Mouse (Mus musculus) hindbrain, embryonic 15.5 days (tissue): ENCODE results near the gene H2afj. TPM values are rescaled to one million over a fixed set of nuclear protein-coding genes. Genes with fewer than 3 reads are reported as not detected.

Experiments used
- ATAC-seq: fragments of 200-750 bp; cut with Nextera tagmentation; 2 replicates; pipeline ENCODE4 v1.8.0; 2017; ENCODE audit warnings: low read depth, moderate number of reproducible peaks, moderate TSS enrichment; ENCODE audit not compliant: low FRiP score
- H3K27ac ChIP-seq: fragments of 300-500 bp; sonication (generic); replicated peaks from 2 replicates; pipeline ENCODE4 v1.5.1; 2015; ENCODE audit warnings: mild to moderate bottlenecking, inconsistent platforms
- H3K27me3 ChIP-seq: fragments of 300-500 bp; sonication (generic); 2 replicates; pipeline ENCODE4 v1.6.1; 2015; ENCODE audit warnings: control low read depth, inconsistent platforms
- H3K36me3 ChIP-seq: fragments of 300-500 bp; sonication (generic); 2 replicates; pipeline ENCODE4 v1.6.1; 2015; ENCODE audit warnings: control low read depth, inconsistent platforms
- H3K4me1 ChIP-seq: fragments of 300-500 bp; sonication (generic); replicated peaks from 2 replicates; pipeline ENCODE4 v1.6.1; 2015; ENCODE audit warnings: control low read depth, inconsistent platforms
- H3K4me2 ChIP-seq: fragments of 300-500 bp; sonication (generic); 2 replicates; pipeline ENCODE4 v1.6.1; 2015; ENCODE audit warnings: moderate library complexity, mild to moderate bottlenecking, inconsistent platforms
- H3K4me3 ChIP-seq: fragments of 300-500 bp; sonication (generic); 2 replicates; pipeline ENCODE4 v1.5.1; 2015; ENCODE audit warnings: mild to moderate bottlenecking, inconsistent platforms
- H3K9ac ChIP-seq: fragments of 300-500 bp; sonication (generic); 2 replicates; pipeline ENCODE4 v1.6.1; 2015; ENCODE audit warnings: inconsistent platforms
- H3K9me3 ChIP-seq: fragments of 300-500 bp; sonication (generic); 2 replicates; pipeline ENCODE4 v1.6.1; 2016; ENCODE audit warnings: control low read depth, inconsistent platforms
- WGBS: fragments of 180-500 bp; shearing (Covaris S2); methylation state at CpG from one replicate; pipeline ENCODE4 v1.1.7; 2015; 5-methylcytosine and 5-hydroxymethylcytosine counted together
- polyA plus RNA-seq: library from polyadenylated mRNA; unstranded; fragments of >200 nt; fragmentation: Nextera tagmentation; extraction: Ambion mirVana; gene quantifications from 2 replicates; pipeline ENCODE4 v1.2.1, GENCODE M21; 2015

Gene H2afj
- polyA plus RNA-seq, 1 experiment from 2014 or later = 109 TPM

DNA sequence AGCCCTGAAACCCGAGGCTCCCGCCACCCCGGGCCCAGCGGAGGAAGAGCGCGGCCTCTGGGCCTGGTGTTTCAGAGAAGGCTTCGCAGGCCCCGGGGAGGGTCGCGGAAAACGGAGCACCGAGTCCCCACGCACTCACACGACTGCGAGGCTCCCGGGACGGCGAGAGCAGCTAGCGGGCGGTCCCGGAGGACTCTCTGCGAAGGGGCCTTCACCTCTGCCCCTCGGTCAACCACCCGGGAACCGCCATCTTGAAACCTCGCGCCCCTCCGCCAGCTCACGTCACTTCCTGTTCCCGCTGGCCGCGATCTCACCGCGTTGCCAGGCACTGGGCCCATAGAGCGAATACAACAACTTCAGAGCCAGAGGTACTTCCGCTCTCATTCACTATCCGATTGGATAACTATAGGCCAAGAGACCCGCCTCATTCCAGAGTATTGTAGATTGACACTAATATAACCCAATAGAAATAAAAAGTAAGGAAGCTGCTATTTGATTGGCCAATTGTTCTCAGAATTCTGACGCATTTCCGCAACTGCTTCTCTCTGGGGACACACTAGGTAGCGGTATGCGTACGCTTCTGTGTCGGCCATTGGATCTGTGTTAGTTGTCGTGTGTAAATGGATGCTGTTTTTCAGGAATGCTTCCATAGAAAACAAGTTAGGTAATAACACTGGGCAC, 20.0 kb downstream of the H2afj start, which contains the start of gene Wbp11:
TSS of gene Wbp11 (minus strand) at position 353 of the 681 bp plus-strand sequence.
- ATAC-seq = peak; percentile 100
- Histone ChIP-seq H3K4me2 (peak within 1 kb of the TSS; percentile 73), H3K9me3 (no peaks in the 10 kb centered on the region), H3K9ac (peak within 1 kb of the TSS; percentile 98), H3K4me1 (peaks cover 15% of the 10 kb centered on the region), H3K36me3 (peaks cover 20% of the 10 kb centered on the region), H3K4me3 (peak within 1 kb of the TSS; percentile 93), H3K27me3 (peaks cover 10% of the 10 kb centered on the region; the same call in 1 of the 2 replicates), H3K27ac (peak within 1 kb of the TSS; percentile 96)
- under 1% methylated on average over 45 of the region's 45 CpGs for WGBS

GRCm38 (mm10) chr6:136828681-136829080, 20.6 kb downstream of the H2afj start:
- Histone ChIP-seq H3K36me3 (peaks cover 18% of the 10 kb centered on the region), H3K4me3 (peak overlapping the region; percentile 93), H3K27me3 (peaks cover 10% of the 10 kb centered on the region; the same call in 1 of the 2 replicates), H3K27ac (peak overlapping the region; percentile 96), H3K9me3 (no peaks in the 10 kb centered on the region), H3K4me2 (peak overlapping the region; percentile 69), H3K4me1 (peaks cover 15% of the 10 kb centered on the region), H3K9ac (peak overlapping the region; percentile 60)
- WGBS = 38% methylated on average over 4 of the region's 4 CpGs
- no peak for ATAC-seq

GRCm38 (mm10) chr6:136831712-136832111, 23.7 kb downstream of the H2afj start:
- H3K4me3 ChIP-seq = no peak overlapping the region
- ATAC-seq = no peak
- 81% methylated on average over 5 of the region's 5 CpGs for WGBS
- H3K9me3 ChIP-seq = no peaks in the 10 kb centered on the region
- H3K27me3 ChIP-seq = peaks cover 10% of the 10 kb centered on the region; the same call in 1 of the 2 replicates
- no peak overlapping the region for H3K4me2 ChIP-seq
- peaks cover 12% of the 10 kb centered on the region for H3K4me1 ChIP-seq
- no peak overlapping the region for H3K27ac ChIP-seq
- H3K36me3 ChIP-seq = no peaks in the 10 kb centered on the region
- no peak overlapping the region for H3K9ac ChIP-seq

DNA sequence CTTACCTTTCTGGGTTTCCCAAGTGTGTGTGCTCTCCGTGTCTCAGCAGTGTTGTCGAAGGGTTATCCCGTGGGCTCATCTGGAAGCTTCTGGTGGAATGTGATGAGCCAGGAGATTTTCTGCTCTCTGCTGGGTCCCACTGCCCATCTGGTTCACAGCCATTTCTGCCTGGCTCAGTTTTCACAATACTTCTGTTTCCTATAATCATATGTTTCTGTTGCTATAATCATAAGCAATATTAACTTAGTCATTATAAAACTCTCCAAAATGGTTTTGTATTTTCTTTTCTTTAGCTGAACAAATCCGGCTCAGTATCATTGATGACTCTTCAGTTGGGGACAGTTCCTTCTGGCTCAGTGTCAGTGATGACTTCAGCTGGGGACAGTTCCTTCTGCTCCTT, 27.3 kb downstream of the H2afj start, which contains the start of gene Smco3:
TSS of gene Smco3 (minus strand) at position 101 of the 400 bp plus-strand sequence.
- no peaks in the 10 kb centered on the region for H3K4me1 ChIP-seq
- H3K9ac ChIP-seq = no peak within 1 kb of the TSS
- H3K9me3 ChIP-seq = no peaks in the 10 kb centered on the region
- ATAC-seq = no peak
- 0 out of 2 replicates have a peak within 1 kb of the TSS, but pooled peaks have one; percentile 7 for H3K4me3 ChIP-seq
- WGBS = 64% methylated on average over 4 of the region's 4 CpGs
- no peak within 1 kb of the TSS for H3K27ac ChIP-seq
- peak within 1 kb of the TSS; percentile 9 for H3K4me2 ChIP-seq
- H3K36me3 ChIP-seq = no peaks in the 10 kb centered on the region
- peaks cover 10% of the 10 kb centered on the region; the same call in 1 of the 2 replicates for H3K27me3 ChIP-seq

DNA sequence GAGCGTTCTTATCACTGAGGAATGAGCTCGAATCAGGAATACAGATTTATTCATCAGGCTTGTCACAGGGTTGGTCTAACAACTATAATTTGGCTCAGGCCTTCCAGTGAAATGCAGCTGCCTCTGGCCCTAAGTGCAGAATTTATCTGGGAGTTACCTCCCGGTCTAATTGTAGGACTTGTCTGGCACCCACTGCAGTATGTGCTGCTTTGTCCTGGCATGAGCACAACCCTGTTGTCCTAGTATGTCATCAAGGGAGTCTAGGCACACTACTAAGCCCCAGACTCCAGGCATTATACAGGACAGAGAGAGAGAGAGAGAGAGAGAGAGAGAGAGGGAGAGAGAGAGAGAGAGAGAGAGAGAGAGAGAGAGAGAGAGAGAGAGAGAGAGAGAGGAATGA, 29.3 kb downstream of the H2afj start:
- H3K27ac ChIP-seq = no peak overlapping the region
- H3K9ac ChIP-seq = no peak overlapping the region
- no peak overlapping the region for H3K4me3 ChIP-seq
- H3K9me3 ChIP-seq = no peaks in the 10 kb centered on the region
- no peaks in the 10 kb centered on the region for H3K4me1 ChIP-seq
- no peak for ATAC-seq
- no peaks in the 10 kb centered on the region for H3K27me3 ChIP-seq
- WGBS = 87% methylated on average over 3 of the region's 3 CpGs
- no peak overlapping the region for H3K4me2 ChIP-seq
- no peaks in the 10 kb centered on the region for H3K36me3 ChIP-seq

DNA sequence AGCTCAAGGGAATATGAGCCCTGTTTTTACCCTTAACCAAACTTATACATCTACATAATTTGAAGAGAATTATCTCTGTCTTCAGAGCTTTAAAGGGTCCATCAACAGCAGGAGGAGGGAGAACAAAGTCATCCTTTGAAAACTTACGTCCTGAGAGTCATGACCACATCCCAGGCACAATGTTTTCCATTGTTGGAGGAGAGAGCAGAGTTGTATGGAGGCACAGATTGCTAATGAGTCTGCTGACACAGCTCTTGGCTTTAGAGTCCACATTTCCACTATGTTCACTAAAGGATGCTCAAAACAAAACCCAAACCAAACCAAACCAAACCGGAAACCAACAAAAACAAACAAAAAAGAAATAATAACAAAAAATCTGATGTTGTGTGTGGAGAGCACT, 36.9 kb downstream of the H2afj start:
- H3K36me3 ChIP-seq = no peaks in the 10 kb centered on the region
- no peak for ATAC-seq
- H3K27me3 ChIP-seq = no peaks in the 10 kb centered on the region
- H3K4me2 ChIP-seq = no peak overlapping the region
- 56% methylated on average over 2 of the region's 2 CpGs for WGBS
- no peaks in the 10 kb centered on the region for H3K4me1 ChIP-seq
- no peak overlapping the region for H3K9ac ChIP-seq
- no peak overlapping the region for H3K4me3 ChIP-seq
- H3K27ac ChIP-seq = no peak overlapping the region
- H3K9me3 ChIP-seq = no peaks in the 10 kb centered on the region

DNA sequence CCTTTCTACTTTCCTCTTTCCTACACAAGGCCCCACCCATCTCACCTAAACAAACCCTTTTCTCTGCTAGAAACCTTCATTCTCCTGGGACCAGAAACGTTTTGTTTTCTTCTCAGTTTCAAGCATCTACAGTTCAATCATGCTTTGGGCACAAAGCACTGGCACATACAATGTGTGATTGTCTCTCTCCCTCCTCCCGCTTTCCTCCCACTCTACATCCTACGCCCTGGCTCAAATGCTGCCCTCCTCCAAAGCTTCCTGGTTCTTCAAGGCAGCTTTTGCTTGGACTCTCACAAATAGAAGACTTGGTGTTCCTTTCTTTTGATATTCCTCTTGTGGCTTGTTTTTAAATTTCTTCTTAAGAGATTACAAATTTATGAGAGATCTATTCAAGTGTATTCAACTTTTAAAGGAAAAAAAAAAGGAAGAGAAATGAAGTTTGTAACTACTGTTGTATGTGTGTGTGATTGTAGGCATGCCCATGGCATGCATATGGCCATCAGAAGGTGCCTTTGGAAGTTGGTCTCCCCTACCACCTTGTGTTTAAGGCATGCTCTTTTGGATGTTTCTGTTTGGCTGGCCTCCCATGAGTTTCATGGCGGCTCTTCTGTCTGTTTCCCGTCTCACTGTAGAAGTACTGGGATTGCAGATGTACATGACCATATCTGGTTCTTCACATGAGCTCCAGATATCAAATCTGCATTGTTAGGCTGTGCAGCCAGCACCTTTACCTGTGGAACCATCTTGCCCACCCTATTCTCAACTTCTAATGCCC, 37.8 kb downstream of the H2afj start:
- 68% methylated on average over 5 of the region's 5 CpGs for WGBS
- no peak overlapping the region for H3K9ac ChIP-seq
- ATAC-seq = no peak
- no peak overlapping the region for H3K4me2 ChIP-seq
- H3K4me1 ChIP-seq = no peaks in the 10 kb centered on the region
- no peaks in the 10 kb centered on the region for H3K27me3 ChIP-seq
- H3K36me3 ChIP-seq = no peaks in the 10 kb centered on the region
- no peak overlapping the region for H3K27ac ChIP-seq
- H3K9me3 ChIP-seq = no peaks in the 10 kb centered on the region
- H3K4me3 ChIP-seq = no peak overlapping the region

GRCm38 (mm10) chr6:136847267-136847666, 39.2 kb downstream of the H2afj start:
- Histone ChIP-seq H3K9me3 (no peaks in the 10 kb centered on the region), H3K27me3 (no peaks in the 10 kb centered on the region), H3K9ac (no peak overlapping the region), H3K4me2 (no peak overlapping the region), H3K27ac (no peak overlapping the region), H3K4me3 (no peak overlapping the region), H3K4me1 (0 out of 2 replicates have a peak, but pooled peaks cover 2% of the 10 kb centered on the region), H3K36me3 (no peaks in the 10 kb centered on the region)
- no peak for ATAC-seq
- WGBS = 94% methylated on average over 3 of the region's 3 CpGs

DNA sequence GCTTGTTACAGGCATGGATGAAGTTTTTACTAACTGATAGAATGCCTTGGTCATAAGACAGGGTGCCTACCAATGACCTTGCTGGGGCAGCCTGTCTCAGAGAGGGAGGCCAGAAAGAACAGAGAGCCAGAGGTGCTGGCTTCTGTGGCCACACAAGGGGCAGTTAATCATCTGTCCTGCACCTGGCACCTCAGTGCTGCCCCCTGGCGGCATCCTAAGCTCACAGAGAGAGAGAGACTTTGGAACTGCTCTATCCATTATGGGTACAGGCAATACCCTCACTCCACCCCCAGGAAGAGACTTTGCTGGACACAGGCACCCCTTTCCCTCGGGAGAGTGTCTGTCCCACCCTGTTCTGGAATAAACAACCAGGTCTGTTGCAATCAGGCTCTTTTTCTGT, 39.7 kb downstream of the H2afj start:
- WGBS = 29% methylated on average over 2 of the region's 2 CpGs
- no peaks in the 10 kb centered on the region for H3K36me3 ChIP-seq
- 0 out of 2 replicates have a peak, but pooled peaks cover 7% of the 10 kb centered on the region for H3K4me1 ChIP-seq
- no peak overlapping the region for H3K9ac ChIP-seq
- no peak for ATAC-seq
- H3K4me2 ChIP-seq = no peak overlapping the region
- H3K9me3 ChIP-seq = no peaks in the 10 kb centered on the region
- no peak overlapping the region for H3K27ac ChIP-seq
- H3K4me3 ChIP-seq = no peak overlapping the region
- no peaks in the 10 kb centered on the region for H3K27me3 ChIP-seq

GRCm38 (mm10) chr6:136848399-136848798, 40.4 kb downstream of the H2afj start:
- WGBS = 89% methylated on average over 8 of the region's 8 CpGs
- ATAC-seq = no peak
- H3K36me3 ChIP-seq = no peaks in the 10 kb centered on the region
- no peak overlapping the region for H3K27ac ChIP-seq
- no peak overlapping the region for H3K4me3 ChIP-seq
- no peaks in the 10 kb centered on the region for H3K27me3 ChIP-seq
- H3K9ac ChIP-seq = no peak overlapping the region
- H3K9me3 ChIP-seq = no peaks in the 10 kb centered on the region
- H3K4me1 ChIP-seq = 0 out of 2 replicates have a peak, but pooled peaks cover 8% of the 10 kb centered on the region
- H3K4me2 ChIP-seq = no peak overlapping the region

GRCm38 (mm10) chr6:136848971-136849370, 40.9 kb downstream of the H2afj start:
- 90% methylated on average over 5 of the region's 5 CpGs for WGBS
- ATAC-seq = no peak
- no peaks in the 10 kb centered on the region for H3K9me3 ChIP-seq
- H3K9ac ChIP-seq = no peak overlapping the region
- no peaks in the 10 kb centered on the region for H3K36me3 ChIP-seq
- no peak overlapping the region for H3K4me3 ChIP-seq
- H3K27me3 ChIP-seq = no peaks in the 10 kb centered on the region
- H3K27ac ChIP-seq = no peak overlapping the region
- H3K4me1 ChIP-seq = 0 out of 2 replicates have a peak, but pooled peaks cover 8% of the 10 kb centered on the region
- no peak overlapping the region for H3K4me2 ChIP-seq

DNA sequence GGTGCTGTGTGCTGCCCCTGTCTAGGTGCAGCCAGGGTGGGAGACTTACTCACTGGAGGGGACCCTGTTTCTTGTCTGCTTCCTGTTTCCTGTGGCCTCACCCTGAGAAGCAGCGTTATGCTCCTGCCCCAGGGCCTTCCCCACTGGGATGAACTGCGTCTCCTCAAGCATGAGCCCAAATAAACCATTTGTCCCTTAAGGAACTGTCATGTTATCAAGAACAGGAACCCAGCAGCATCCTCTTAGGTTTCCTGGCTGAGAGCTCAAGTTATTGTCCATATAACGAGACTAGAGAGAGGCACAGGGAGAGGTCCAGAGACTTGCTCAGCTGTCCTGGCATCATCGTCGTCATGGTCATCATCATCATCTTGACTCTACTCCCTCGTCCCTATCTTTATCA, 42.2 kb downstream of the H2afj start:
- H3K9ac ChIP-seq = no peak overlapping the region
- H3K4me1 ChIP-seq = 0 out of 2 replicates have a peak, but pooled peaks cover 8% of the 10 kb centered on the region
- WGBS = 83% methylated on average over 6 of the region's 6 CpGs
- H3K4me3 ChIP-seq = no peak overlapping the region
- no peaks in the 10 kb centered on the region for H3K27me3 ChIP-seq
- no peak overlapping the region for H3K27ac ChIP-seq
- H3K36me3 ChIP-seq = no peaks in the 10 kb centered on the region
- H3K4me2 ChIP-seq = no peak overlapping the region
- H3K9me3 ChIP-seq = no peaks in the 10 kb centered on the region
- no peak for ATAC-seq
